Mouse (Mus musculus) MEL (cell line): ENCODE measurements around the gene Snrpb2. TPM values are rescaled to one million over a fixed set of nuclear protein-coding genes. Genes with fewer than 3 reads are reported as not detected.
A peak's percentile ranks its signal among the peaks of the same experiment; 100 is the strongest.

Experiments used
- DNase-seq: peaks from one replicate; pipeline ENCODE4 v3.0.0; 2011; ENCODE audit warnings: low read depth, low spot score
- H3K27ac ChIP-seq: 2 replicates; pipeline ENCODE4 v1.5.1; 2012; ENCODE audit warnings: low read depth, mild to moderate bottlenecking, control low read depth, low read length, moderate library complexity; ENCODE audit not compliant: control insufficient read depth
- H3K27me3 ChIP-seq, 2 experiments: fragments of 150-350 bp in 1 of 2; sonication (generic) in 1 of 2; 2 replicates each; pipeline ENCODE4 v1.6.1; 2012; ENCODE audit warnings: low read length in 2 of 2, mild to moderate bottlenecking in 2 of 2, improper control_type of control experiment in 1 of 2, moderate library complexity in 1 of 2; ENCODE audit not compliant: insufficient read depth in 2 of 2, control insufficient read depth in 1 of 2
- H3K36me3 ChIP-seq, 2 experiments: 2 replicates each; pipeline ENCODE4 v1.6.1; 2012 to 2014; ENCODE audit warnings: low read length in 2 of 2, improper control_type of control experiment in 1 of 2, inconsistent platforms in 1 of 2, mild to moderate bottlenecking in 1 of 2; ENCODE audit not compliant: insufficient read depth in 2 of 2, control insufficient read depth in 1 of 2
- H3K4me1 ChIP-seq, 2 experiments: fragments of 150-350 bp in 1 of 2; sonication (generic) in 1 of 2; 2 replicates each; pipeline ENCODE4 v1.6.1; 2012; ENCODE audit warnings: low read length in 2 of 2, improper control_type of control experiment in 1 of 2, mild to moderate bottlenecking in 1 of 2; ENCODE audit not compliant: insufficient read depth in 2 of 2, control insufficient read depth in 1 of 2
- H3K4me3 ChIP-seq, 2 experiments: fragments of 150-350 bp in 1 of 2; sonication (generic) in 1 of 2; 2 replicates each; pipeline ENCODE4 v1.5.1; 2012; ENCODE audit warnings: low read depth in 2 of 2, low read length in 2 of 2, mild to moderate bottlenecking in 2 of 2, moderate library complexity in 2 of 2, control low read depth in 1 of 2, improper control_type of control experiment in 1 of 2; ENCODE audit not compliant: control insufficient read depth in 1 of 2, insufficient read depth in 1 of 2
- H3K79me2 ChIP-seq: 2 replicates; pipeline ENCODE4 v1.6.1; 2012; ENCODE audit warnings: mild to moderate bottlenecking, low read length, moderate library complexity; ENCODE audit not compliant: control insufficient read depth, poor library complexity, insufficient read depth
- H3K9ac ChIP-seq: 2 replicates; pipeline ENCODE4 v1.6.1; 2012; ENCODE audit warnings: low read depth, mild to moderate bottlenecking, control low read depth, low read length, moderate library complexity; ENCODE audit not compliant: control insufficient read depth, poor library complexity, severe bottlenecking
- H3K9me3 ChIP-seq: fragments of 150-350 bp; sonication (generic); replicated peaks from 2 replicates; pipeline ENCODE4 v1.6.1; 2012; ENCODE audit warnings: mild to moderate bottlenecking, low read length, improper control_type of control experiment, moderate library complexity; ENCODE audit not compliant: insufficient read depth
- BHLHE40 ChIP-seq: IDR thresholded peaks from 2 replicates; pipeline ENCODE4 v1.6.1; 2012; ENCODE audit warnings: low read depth, mild to moderate bottlenecking, inconsistent platforms, low read length, improper control_type of control experiment, borderline replicate concordance
- CHD1 ChIP-seq: IDR thresholded peaks from 2 replicates; pipeline ENCODE4 v1.6.1; 2012; ENCODE audit warnings: low read depth, mild to moderate bottlenecking, inconsistent platforms, low read length, improper control_type of control experiment
- CHD2 ChIP-seq: IDR thresholded peaks from 2 replicates; pipeline ENCODE4 v1.6.1; 2011; ENCODE audit warnings: low read length, improper control_type of control experiment
- ELF1 ChIP-seq: IDR thresholded peaks from 2 replicates; pipeline ENCODE4 v1.6.1; 2014; ENCODE audit warnings: low read depth, mild to moderate bottlenecking, inconsistent platforms, low read length, improper control_type of control experiment, moderate library complexity
- ETS1 ChIP-seq: IDR thresholded peaks from 2 replicates; pipeline ENCODE4 v1.6.1; 2012; ENCODE audit warnings: low read depth, mild to moderate bottlenecking, inconsistent platforms, low read length, improper control_type of control experiment, moderate library complexity
- GABPA ChIP-seq: IDR thresholded peaks from 2 replicates; pipeline ENCODE4 v1.6.1; 2012; ENCODE audit warnings: low read depth, mild to moderate bottlenecking, inconsistent platforms, low read length, improper control_type of control experiment, moderate library complexity
- HCFC1 ChIP-seq: IDR thresholded peaks from 2 replicates; pipeline ENCODE4 v1.6.1; 2012; ENCODE audit warnings: low read depth, mild to moderate bottlenecking, inconsistent platforms, low read length, improper control_type of control experiment, moderate library complexity
- KAT2A ChIP-seq: conservative IDR thresholded peaks from 2 replicates; pipeline ENCODE4 v1.6.1; 2012; ENCODE audit warnings: low read depth, low read length, improper control_type of control experiment, inconsistent platforms
- MXI1 ChIP-seq: IDR thresholded peaks from 2 replicates; pipeline ENCODE4 v1.6.1; 2011; ENCODE audit warnings: mild to moderate bottlenecking, low read depth, low read length, improper control_type of control experiment
- MYC ChIP-seq: IDR thresholded peaks from 2 replicates; pipeline ENCODE4 v1.6.1; 2011; ENCODE audit warnings: low read depth, mild to moderate bottlenecking, low read length, improper control_type of control experiment, moderate library complexity
- NELFE ChIP-seq: IDR thresholded peaks from 2 replicates; pipeline ENCODE4 v1.6.1; 2011; ENCODE audit warnings: low read depth, low read length, improper control_type of control experiment
- NRF1 ChIP-seq: IDR thresholded peaks from 2 replicates; pipeline ENCODE4 v1.6.1; 2014; ENCODE audit warnings: low read depth, mild to moderate bottlenecking, inconsistent platforms, low read length, improper control_type of control experiment, moderate library complexity; ENCODE audit not compliant: poor library complexity, insufficient read depth, severe bottlenecking
- POLR2A ChIP-seq, 2 experiments: IDR thresholded peaks; 2 replicates each; pipeline ENCODE4 v1.6.1; 2011 to 2012; ENCODE audit warnings: low read length in 2 of 2, mild to moderate bottlenecking in 2 of 2, control low read depth in 1 of 2, improper control_type of control experiment in 1 of 2, low read depth in 1 of 2, moderate library complexity in 1 of 2; ENCODE audit not compliant: control insufficient read depth in 1 of 2, insufficient read depth in 1 of 2, poor library complexity in 1 of 2
- POLR2AphosphoS2 ChIP-seq: IDR thresholded peaks from 2 replicates; pipeline ENCODE4 v1.6.1; 2011; ENCODE audit warnings: low read length, improper control_type of control experiment
- RCOR1 ChIP-seq: IDR thresholded peaks from 2 replicates; pipeline ENCODE4 v1.6.1; 2012; ENCODE audit warnings: low read depth, mild to moderate bottlenecking, inconsistent platforms, low read length, improper control_type of control experiment
- SIN3A ChIP-seq: IDR thresholded peaks from 2 replicates; pipeline ENCODE4 v1.6.1; 2012; ENCODE audit warnings: low read length, improper control_type of control experiment, inconsistent platforms
- TAL1 ChIP-seq: IDR thresholded peaks from 2 replicates; pipeline ENCODE4 v1.6.1; 2012; ENCODE audit warnings: mild to moderate bottlenecking, inconsistent platforms, low read length, moderate library complexity, mixed read lengths
- TBP ChIP-seq: IDR thresholded peaks from 2 replicates; pipeline ENCODE4 v1.8.0; 2011; ENCODE audit warnings: low read depth, low read length, improper control_type of control experiment
- TCF12 ChIP-seq: IDR thresholded peaks from 2 replicates; pipeline ENCODE4 v1.6.1; 2014; ENCODE audit warnings: low read depth, mild to moderate bottlenecking, inconsistent platforms, low read length, improper control_type of control experiment, moderate library complexity
- USF1 ChIP-seq: IDR thresholded peaks from 2 replicates; pipeline ENCODE4 v1.6.1; 2014; ENCODE audit warnings: low read depth, mild to moderate bottlenecking, inconsistent platforms, low read length, improper control_type of control experiment, moderate library complexity
- ZKSCAN1 ChIP-seq: IDR thresholded peaks from 2 replicates; pipeline ENCODE4 v1.6.1; 2012; ENCODE audit warnings: low read depth, mild to moderate bottlenecking, inconsistent platforms, low read length, improper control_type of control experiment, moderate library complexity
- polyA plus RNA-seq, 2 experiments: library from polyadenylated mRNA; stranded (reverse) in 1 of 2; unstranded in 1 of 2; fragments of >175 nt in 1 of 2; fragments of >200 nt in 1 of 2; gene quantifications; 2 replicates each; pipeline versions ENCODE4 v1.2.1 to v1.2.4; 2012; ENCODE audit warnings: low replicate concordance in 2 of 2, low read depth in 1 of 2; ENCODE audit not compliant: insufficient read length in 2 of 2, insufficient read depth in 1 of 2, missing spikeins in 1 of 2
- total RNA-seq: library from RNA; depleted of rRNA; stranded (reverse); fragments of 300-350 nt; gene quantifications from 2 replicates; pipeline ENCODE4 v1.2.3, GENCODE M21; 2012; rRNA removed

Snrpb2 gene
- total RNA-seq, result 52.8 and 58.4 TPM in 2 replicates
- 10 to 100 TPM in 1 of 2 experiments, not detected in 1; 60.5 TPM for polyA plus RNA-seq

GRCm38 (mm10) chr2:143062812-143063792 is at the start of gene Snrpb2:
Gene Snrpb2, plus strand, starts transcription at chr2:143063039.
- H3K27ac ChIP-seq, result peak within 1 kb of the TSS; percentile 11; the same call in 1 of the 2 replicates
- H3K79me2 ChIP-seq, result peaks cover 10% of the 10 kb centered on the region
- H3K9me3 ChIP-seq, result no peaks in the 10 kb centered on the region
- H3K4me3 ChIP-seq, result peak within 1 kb of the TSS; percentile 80 to 93
- DNase-seq, result peak; percentile 93
- peak within 1 kb of the TSS; percentile 88 for H3K9ac ChIP-seq
- H3K27me3 ChIP-seq, result peaks cover 0 to 3% of the 10 kb centered on the region in 2 experiments; a peak in 3 of 4 replicates
- peak; percentile 63; the same call in 1 of the 2 replicates for TF ChIP-seq TCF12
- TF ChIP-seq ETS1, result no peak
- TF ChIP-seq NRF1, result peak; percentile 71
- no peak for TF ChIP-seq CHD1
- TF ChIP-seq GABPA, result no peak
- TF ChIP-seq NELFE, result peak; percentile 80
- peak; percentile 97 for TF ChIP-seq HCFC1
- 0 out of 2 replicates have a peak, but pooled peaks have one; percentile 23 for TF ChIP-seq BHLHE40
- peak; percentile 6; the same call in 1 of the 2 replicates for TF ChIP-seq USF1
- peak; percentile 67 for TF ChIP-seq MXI1
- peak; percentile 56 to 75; a peak in 2 of 4 replicates for TF ChIP-seq POLR2A (IDR thresholded peaks at IDR 0.05; ENCODE audit: control insufficient read depth in 1 of 2, insufficient read depth in 1 of 2, low read depth in 1 of 2, low read length in 2 of 2, poor library complexity in 1 of 2)
- TF ChIP-seq TBP, result peak; percentile 70
- TF ChIP-seq KAT2A, result peak; percentile 72; the same call in 1 of the 2 replicates
- TF ChIP-seq RCOR1, result no peak; the same call in 1 of the 2 replicates
- TF ChIP-seq ELF1, result peak; percentile 96
- TF ChIP-seq SIN3A, result peak; percentile 96
- H3K36me3 ChIP-seq, result peaks cover 3% of the 10 kb centered on the region in 2 experiments; a peak in 3 of 4 replicates
- peaks cover 0 to 7% of the 10 kb centered on the region in 2 experiments; a peak in 2 of 4 replicates for H3K4me1 ChIP-seq

- no peak for DNase-seq
- H3K79me2 ChIP-seq, result no peaks in the 10 kb centered on the region
- TF ChIP-seq TAL1 (no peak), POLR2A (IDR thresholded peaks at IDR 0.05; ENCODE audit: control insufficient read depth in 1 of 2, insufficient read depth in 1 of 2, low read depth in 1 of 2, low read length in 2 of 2, poor library complexity in 1 of 2) (no peak), SIN3A (no peak), NELFE (no peak), RCOR1 (no peak), BHLHE40 (no peak), HCFC1 (no peak), MXI1 (no peak), MYC (no peak), ETS1 (no peak), POLR2AphosphoS2 (no peak), CHD1 (no peak), ZKSCAN1 (no peak), CHD2 (no peak), USF1 (no peak)
- no peak overlapping the region for H3K4me3 ChIP-seq
- no peaks in the 10 kb centered on the region for H3K4me1 ChIP-seq
- H3K9me3 ChIP-seq, result no peaks in the 10 kb centered on the region
- H3K36me3 ChIP-seq, result no peaks in the 10 kb centered on the region
- no peak overlapping the region for H3K27ac ChIP-seq
- no peaks in the 10 kb centered on the region for H3K27me3 ChIP-seq
- no peak overlapping the region for H3K9ac ChIP-seq
These were observed 49.8 kb upstream of the Snrpb2 start for GRCm38 (mm10) chr2:143013057-143013456.
